Mouse (Mus musculus) spleen, adult 2 months (tissue): ENCODE results near the gene Prkn. TPM values are rescaled to one million over a fixed set of nuclear protein-coding genes. Genes with fewer than 3 reads are reported as not detected.

ENCODE experiments used
- DNase-seq, 2 experiments: peaks; one replicate each; pipeline versions ENCODE4 v3.0.0 to v3.0.0-alpha.2; 2012 to 2021; ENCODE audit warnings: low spot score in 2 of 2, low read depth in 1 of 2
- H3K27ac ChIP-seq: fragments of 200-500 bp; 2 replicates; pipeline ENCODE4 v1.5.1; 2012; ENCODE audit warnings: low read length, inconsistent platforms; ENCODE audit not compliant: insufficient read depth
- H3K27me3 ChIP-seq: fragments of 200-500 bp; 2 replicates; pipeline ENCODE4 v1.6.1; 2012; ENCODE audit warnings: mild to moderate bottlenecking, moderate library complexity, low read length, inconsistent platforms; ENCODE audit not compliant: control insufficient read depth, insufficient read depth
- H3K36me3 ChIP-seq: fragments of 200-500 bp; 2 replicates; pipeline ENCODE4 v1.6.1; 2012; ENCODE audit warnings: mild to moderate bottlenecking, low read length, inconsistent platforms; ENCODE audit not compliant: control insufficient read depth, insufficient read depth
- H3K4me1 ChIP-seq: fragments of 200-500 bp; 2 replicates; pipeline ENCODE4 v1.6.1; 2011; ENCODE audit warnings: inconsistent platforms; ENCODE audit not compliant: control insufficient read depth, insufficient read depth, insufficient read length
- H3K4me3 ChIP-seq: fragments of 200-500 bp; 2 replicates; pipeline ENCODE4 v1.5.1; 2011; ENCODE audit warnings: mild to moderate bottlenecking, inconsistent platforms; ENCODE audit not compliant: insufficient read depth, insufficient read length; ENCODE audit errors: extremely low read depth
- CTCF ChIP-seq: fragments of 200-500 bp; IDR thresholded peaks from 2 replicates; pipeline ENCODE4 v1.5.1; 2011; ENCODE audit warnings: mild to moderate bottlenecking, inconsistent platforms; ENCODE audit not compliant: insufficient read depth, insufficient read length, insufficient replicate concordance; ENCODE audit errors: extremely low read depth
- POLR2A ChIP-seq: fragments of 200-500 bp; IDR thresholded peaks from 2 replicates; pipeline ENCODE4 v1.6.1; 2011; ENCODE audit warnings: low read depth, low read length, inconsistent platforms
- WGBS: fragments of 180-500 bp; shearing (Covaris S2); methylation state at CpG from one replicate; pipeline ENCODE4 v1.1.7; 2018; 5-methylcytosine and 5-hydroxymethylcytosine counted together
- polyA plus RNA-seq: library from polyadenylated mRNA; depleted of rRNA; stranded (reverse); fragments of >200 nt; gene quantifications from 2 replicates; pipeline ENCODE4 v1.2.3, GENCODE M21; 2012

Gene Prkn
- polyA plus RNA-seq, 1 experiment: 0.72 TPM

DNA sequence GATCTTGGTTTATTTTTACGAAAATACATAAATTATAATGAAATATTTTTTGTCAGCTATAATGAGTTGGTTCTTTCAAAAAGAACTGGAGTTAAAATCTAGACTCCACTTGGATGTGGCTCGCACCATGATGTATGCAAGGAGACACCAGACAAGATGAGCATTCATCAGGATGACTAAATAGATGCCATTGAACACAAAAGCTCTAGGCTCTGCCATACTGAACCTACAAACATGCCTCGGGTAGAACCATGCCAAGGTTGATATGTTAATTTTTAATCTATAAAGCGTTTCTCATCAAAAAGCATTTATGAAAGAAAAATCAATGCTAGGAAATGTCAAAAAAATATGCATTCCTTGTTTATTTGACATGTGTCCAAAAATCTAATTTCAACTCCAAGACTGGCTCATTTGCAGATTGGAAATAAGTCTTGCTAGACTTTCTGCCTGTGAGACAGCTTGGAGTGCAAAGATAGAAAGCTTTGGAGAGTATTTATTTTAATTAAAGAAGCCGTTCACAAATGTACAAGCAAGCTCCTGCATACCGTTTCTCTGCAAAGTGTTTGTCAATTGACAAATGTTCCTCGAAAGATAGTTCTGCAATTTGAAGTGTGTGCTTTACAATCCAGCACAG lies 1018.7 kb downstream of the Prkn start:
- Histone ChIP-seq H3K4me1 (no peaks in the 10 kb centered on the region), H3K27me3 (no peaks in the 10 kb centered on the region), H3K4me3 (no peak overlapping the region), H3K36me3 (no peaks in the 10 kb centered on the region), H3K27ac (no peak overlapping the region)
- no peak for TF ChIP-seq CTCF
- no peak for TF ChIP-seq POLR2A
- WGBS: 81% methylated on average over 7 of the region's 7 CpGs
- no peak for DNase-seq

DNA sequence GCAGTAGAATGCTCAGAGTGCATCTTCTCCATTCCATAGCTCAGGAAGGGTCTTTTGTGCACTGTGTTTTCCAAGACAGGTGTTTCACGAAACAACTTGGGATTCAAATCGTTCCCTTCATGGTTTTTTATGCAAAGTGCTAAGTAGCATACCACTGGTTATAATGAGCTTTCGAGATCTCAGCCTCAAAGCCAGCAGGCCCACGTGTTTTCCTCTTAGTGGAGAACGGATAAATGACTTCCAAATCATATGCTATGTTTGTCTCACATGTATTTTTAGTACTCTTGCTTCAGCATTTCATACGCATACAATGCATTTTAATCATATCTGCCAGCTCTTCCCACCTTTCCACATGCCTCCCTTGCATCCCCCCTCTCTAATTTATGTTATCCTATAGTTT lies 1021.0 kb downstream of the Prkn start:
- no peaks in the 10 kb centered on the region for H3K27me3 ChIP-seq

DNA sequence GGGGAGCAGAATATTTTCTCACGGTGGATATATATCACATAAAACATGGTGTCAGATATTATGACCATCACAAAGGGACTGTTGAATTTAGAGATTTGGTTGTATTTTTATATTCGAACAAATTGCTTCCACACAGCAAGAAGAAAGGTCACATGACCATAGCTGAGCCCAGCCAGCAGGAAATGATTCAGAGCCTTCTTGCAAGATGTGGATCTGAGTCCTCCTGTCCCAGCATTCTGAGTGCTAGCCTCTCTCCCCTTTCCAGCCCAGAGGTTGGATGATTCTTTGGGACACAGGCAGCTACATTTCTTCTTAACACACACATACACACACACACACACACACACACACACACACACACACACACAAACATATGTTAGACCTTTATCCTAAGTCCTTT lies 1022.2 kb downstream of the Prkn start:
- 62% methylated on average over 2 of the region's 2 CpGs for WGBS
- no peak overlapping the region for H3K4me3 ChIP-seq
- no peaks in the 10 kb centered on the region for H3K36me3 ChIP-seq
- H3K27ac ChIP-seq: no peak overlapping the region
- no peaks in the 10 kb centered on the region for H3K27me3 ChIP-seq
- no peaks in the 10 kb centered on the region for H3K4me1 ChIP-seq
- TF ChIP-seq CTCF (no peak), POLR2A (no peak)
- DNase-seq: no peak

More for the DNA sequence above, 1021.0 kb downstream of the Prkn start:
- Histone ChIP-seq H3K27ac (no peak overlapping the region), H3K4me3 (no peak overlapping the region), H3K4me1 (no peaks in the 10 kb centered on the region), H3K36me3 (no peaks in the 10 kb centered on the region)
- no peak for TF ChIP-seq POLR2A
- DNase-seq: no peak
- 85% methylated on average over 6 of the region's 6 CpGs for WGBS

DNA sequence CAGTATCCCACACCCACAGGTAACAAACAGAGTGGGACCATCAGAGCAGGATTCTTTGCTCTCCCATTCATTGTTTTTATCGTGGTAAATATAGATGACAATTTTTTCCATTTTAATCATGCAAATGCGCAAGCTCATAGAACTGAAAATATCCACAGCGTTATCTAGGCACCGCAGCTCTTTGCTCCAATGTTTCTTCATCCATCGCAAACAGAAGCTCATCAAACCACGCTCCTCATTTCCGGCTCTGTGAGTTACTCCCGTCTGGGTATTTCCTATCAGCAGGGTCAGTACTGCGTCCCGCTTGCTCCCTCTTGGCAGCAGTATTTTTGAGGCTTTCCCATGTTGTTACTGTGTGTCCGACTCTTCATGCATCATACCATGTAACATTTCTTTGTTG lies 1022.8 kb downstream of the Prkn start:
- no peak overlapping the region for H3K27ac ChIP-seq
- no peaks in the 10 kb centered on the region for H3K27me3 ChIP-seq
- H3K36me3 ChIP-seq: no peaks in the 10 kb centered on the region
- DNase-seq: no peak
- 88% methylated on average over 11 of the region's 11 CpGs for WGBS
- TF ChIP-seq CTCF: no peak
- no peak for TF ChIP-seq POLR2A
- no peaks in the 10 kb centered on the region for H3K4me1 ChIP-seq
- no peak overlapping the region for H3K4me3 ChIP-seq

DNA sequence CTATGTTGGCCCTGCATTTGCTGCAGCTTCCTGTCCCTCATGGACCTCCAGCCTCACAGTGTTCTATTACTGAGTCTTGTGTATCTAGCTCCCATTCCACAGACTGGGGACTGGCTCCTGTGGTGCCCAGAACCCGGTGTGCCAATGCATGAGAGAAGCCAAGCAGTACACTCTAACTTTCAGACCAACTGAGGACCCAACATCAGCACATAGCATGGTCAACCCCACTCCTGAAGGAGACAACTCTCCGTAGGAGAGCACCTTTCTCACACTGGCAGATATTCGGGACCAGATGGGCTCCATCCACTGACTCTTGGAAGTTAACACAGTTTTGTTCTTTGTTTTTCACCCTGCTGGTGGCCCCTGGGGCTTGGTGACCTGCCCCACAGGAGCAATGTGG lies 1026.0 kb downstream of the Prkn start:
- Histone ChIP-seq H3K36me3 (no peaks in the 10 kb centered on the region), H3K4me3 (no peak overlapping the region), H3K27me3 (no peaks in the 10 kb centered on the region), H3K4me1 (no peaks in the 10 kb centered on the region), H3K27ac (no peak overlapping the region)
- DNase-seq: no peak
- TF ChIP-seq CTCF (no peak), POLR2A (no peak)
- 88% methylated on average over 3 of the region's 3 CpGs for WGBS

DNA sequence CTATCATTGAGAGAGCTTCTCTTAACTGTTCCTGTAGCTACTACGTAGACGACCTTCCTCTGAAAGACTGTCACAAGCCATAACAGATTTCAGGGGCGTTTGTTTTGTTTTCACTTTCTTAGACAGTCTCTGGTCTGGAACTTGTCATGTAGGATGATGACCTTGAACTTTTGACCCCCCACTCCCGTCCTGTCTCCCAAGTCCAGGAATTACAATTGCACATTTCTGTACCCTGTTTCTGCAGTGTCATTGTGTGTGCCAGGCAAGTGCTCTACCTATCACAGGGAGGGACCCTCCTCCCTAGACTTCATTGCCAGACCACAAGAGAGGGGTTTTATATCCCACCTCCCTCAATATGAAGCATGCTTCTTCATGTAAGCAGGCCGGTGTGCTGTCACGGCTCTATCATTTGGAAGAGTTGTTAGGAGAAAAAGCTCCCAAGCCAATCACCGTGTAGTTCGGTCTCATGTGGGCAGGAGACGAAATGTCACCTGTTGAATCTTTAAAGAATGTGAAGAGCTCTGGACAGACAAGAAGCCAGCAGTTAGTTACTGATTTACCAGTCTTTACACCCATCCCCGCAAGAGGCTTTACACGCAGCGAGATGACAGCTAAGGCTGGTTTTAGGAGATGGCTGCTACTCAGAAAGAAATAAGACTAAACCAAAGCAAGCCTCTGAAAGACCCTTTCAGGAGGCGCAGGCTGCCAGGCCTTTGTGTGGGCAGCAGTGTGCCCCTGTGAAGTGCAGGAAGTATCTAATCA lies 1027.3 kb downstream of the Prkn start:
- no peaks in the 10 kb centered on the region for H3K27me3 ChIP-seq
- TF ChIP-seq CTCF (no peak), POLR2A (no peak)
- no peak overlapping the region for H3K27ac ChIP-seq
- WGBS: 78% methylated on average over 13 of the region's 13 CpGs
- no peak for DNase-seq
- no peaks in the 10 kb centered on the region for H3K4me1 ChIP-seq
- H3K4me3 ChIP-seq: no peak overlapping the region
- no peaks in the 10 kb centered on the region for H3K36me3 ChIP-seq

DNA sequence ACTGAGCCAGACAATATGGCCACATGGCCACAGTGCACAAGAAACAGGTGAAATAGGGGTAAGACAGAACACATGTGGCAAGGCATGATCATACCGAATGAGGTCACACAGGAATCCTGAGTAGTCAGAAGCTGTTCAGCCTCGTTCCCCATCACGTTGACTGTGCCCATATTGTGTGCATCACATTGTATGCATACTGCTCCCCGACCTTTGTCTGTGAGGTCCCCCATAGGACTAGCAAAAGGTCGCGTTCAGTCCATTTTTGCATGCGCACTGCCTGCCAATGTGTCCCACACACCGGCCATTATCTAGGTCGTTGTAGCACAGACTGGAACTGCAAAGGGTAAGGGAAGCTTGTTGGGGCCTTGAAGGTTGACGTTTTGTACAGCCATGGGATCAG lies 1030.4 kb downstream of the Prkn start:
- Histone ChIP-seq H3K27ac (no peak overlapping the region), H3K27me3 (no peaks in the 10 kb centered on the region), H3K36me3 (no peaks in the 10 kb centered on the region), H3K4me3 (no peak overlapping the region), H3K4me1 (no peaks in the 10 kb centered on the region)
- TF ChIP-seq POLR2A (no peak), CTCF (no peak)
- DNase-seq: no peak
- WGBS: 87% methylated on average over 10 of the region's 10 CpGs
